Mouse (Mus musculus) megakaryocyte progenitor cell, adult 5-6 weeks (primary cell): ENCODE data around the gene Zfc3h1. TPM values are rescaled to one million over a fixed set of nuclear protein-coding genes. Genes with fewer than 3 reads are reported as not detected.
A peak's percentile ranks its signal among the peaks of the same experiment; 100 is the strongest.

Experiments
- ATAC-seq: replicated peaks from 2 replicates; pipeline ENCODE4 v1.8.0; 2016; ENCODE audit warnings: mild to moderate bottlenecking, moderate TSS enrichment, inconsistent platforms; ENCODE audit not compliant: poor library complexity
- total RNA-seq, 2 experiments: library from RNA; stranded (forward) in 1 of 2; stranded (reverse) in 1 of 2; fragments of 157-497, 149-512 nt in 1 of 2; fragments of 200-1000 nt in 1 of 2; gene quantifications; 2 replicates each; pipeline versions ENCODE4 v1.2.3 to v1.2.4; 2015 to 2017

Zfc3h1 gene
- total RNA-seq, 2 experiments from 2014 or later = 23.2 to 51.9 TPM

DNA sequence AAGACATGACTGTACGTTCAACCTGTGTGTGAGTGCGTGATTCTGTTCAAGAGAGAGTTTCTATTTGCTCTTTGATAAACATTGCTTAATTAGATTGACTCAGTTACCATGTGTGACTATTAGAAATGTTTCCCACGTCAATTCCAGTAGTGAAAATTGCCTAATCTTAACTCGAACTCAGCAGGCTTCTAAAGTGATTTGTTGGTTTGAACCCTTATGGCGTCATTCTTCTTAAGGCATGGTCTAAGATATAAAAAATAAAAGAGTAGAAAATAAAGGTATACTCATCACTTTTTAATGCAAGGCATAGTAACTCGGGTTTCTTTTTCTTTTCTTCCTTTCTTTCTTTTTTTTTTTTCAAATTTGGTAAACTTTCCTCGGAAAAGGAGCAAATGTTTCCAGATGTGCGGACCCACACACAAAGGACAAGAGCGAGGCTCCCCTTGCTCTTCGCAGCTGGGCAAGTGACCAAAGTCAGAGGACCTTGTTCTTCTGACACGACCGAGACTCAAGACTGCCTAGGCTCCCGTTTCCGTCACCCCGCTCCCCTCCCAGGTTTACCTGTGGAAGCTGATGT, 1.0 kb upstream of the Zfc3h1 start:
- ATAC-seq = no peak

DNA sequence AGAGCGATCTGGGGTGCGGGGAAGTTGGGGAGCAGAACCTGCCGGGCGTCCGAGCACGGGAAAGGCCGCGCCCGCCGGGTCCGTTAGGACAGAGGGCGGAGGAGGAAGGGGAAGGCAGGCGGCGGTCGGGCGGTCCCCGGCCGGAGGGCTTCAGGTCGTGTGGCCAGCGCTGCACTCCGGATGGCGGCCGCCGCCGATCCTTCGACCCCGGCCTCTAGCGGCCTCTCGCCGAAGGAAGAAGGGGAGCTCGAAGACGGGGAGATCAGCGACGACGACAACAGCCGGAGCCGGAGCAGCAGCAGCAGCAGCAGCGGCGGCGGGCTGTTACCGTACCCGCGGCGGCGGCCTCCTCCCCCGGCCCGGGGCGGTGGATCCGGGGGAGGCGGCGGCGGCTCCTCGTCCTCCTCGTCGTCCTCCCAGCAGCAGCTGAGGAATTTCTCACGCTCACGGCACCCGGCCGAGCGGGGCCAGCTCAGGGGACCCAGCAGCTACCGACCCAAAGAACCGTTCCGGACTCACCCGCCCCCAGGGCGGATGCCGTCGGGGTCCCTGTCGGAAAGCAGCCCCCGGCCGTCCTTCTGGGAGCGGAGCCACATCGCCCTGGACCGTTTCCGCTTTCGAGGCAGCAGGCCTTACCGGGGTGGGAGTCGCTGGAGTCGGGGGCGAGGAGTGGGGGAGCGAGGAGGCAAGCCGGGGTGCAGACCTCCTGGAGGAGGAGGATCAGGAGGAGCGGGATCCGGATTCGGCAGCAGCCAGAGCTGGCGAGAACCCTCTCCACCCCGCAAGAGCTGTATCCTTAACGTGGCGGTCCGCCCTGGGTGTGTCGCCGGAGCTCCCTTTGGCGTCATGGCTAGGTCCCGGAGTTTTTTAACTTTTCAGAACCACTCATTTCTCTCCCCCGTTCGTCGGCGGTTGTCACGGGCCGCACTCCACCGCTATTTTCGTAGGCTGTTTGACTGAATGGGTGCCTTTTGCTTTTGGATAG, 551 bp downstream of the Zfc3h1 start:
- peak; percentile 32 for ATAC-seq

DNA sequence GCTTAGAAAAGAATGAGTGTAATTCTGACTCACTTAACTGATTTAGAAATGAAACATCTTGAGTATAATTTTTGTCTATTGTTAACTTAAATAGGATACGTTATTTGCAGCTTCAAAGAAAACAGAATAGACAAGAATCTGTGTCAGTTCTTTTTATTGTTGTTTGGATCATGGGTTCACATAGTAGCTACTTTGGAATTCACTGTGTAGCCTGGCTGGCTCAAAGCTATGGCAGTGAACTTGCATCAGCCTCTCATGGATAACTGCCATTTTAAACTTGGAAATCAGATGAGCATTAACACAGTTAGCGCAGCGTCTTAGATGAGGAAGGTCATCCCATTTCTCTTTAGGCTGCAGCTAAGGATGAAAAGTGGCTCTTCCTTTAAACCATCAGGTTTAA, 3.1 kb downstream of the Zfc3h1 start:
- ATAC-seq = no peak

DNA sequence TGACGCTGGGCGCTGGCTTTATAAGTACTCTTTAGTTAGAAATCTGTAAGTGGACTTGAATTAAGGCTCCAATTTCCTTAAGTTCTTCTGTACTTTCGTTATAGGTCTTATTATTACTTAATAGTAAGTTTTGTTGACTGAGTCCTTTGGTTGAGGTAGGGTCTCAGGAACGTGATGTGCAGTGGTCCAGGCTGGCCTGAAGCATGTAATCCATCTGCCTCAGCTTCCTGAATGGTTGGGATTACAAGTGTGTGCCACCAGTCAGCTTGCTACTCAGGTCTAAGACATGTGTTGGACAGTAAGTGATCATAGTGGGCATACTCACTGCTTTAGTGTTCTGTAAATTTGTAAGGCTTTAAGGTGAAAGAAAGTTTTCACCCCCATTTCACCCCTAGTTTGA, 6.3 kb downstream of the Zfc3h1 start:
- no peak for ATAC-seq

DNA sequence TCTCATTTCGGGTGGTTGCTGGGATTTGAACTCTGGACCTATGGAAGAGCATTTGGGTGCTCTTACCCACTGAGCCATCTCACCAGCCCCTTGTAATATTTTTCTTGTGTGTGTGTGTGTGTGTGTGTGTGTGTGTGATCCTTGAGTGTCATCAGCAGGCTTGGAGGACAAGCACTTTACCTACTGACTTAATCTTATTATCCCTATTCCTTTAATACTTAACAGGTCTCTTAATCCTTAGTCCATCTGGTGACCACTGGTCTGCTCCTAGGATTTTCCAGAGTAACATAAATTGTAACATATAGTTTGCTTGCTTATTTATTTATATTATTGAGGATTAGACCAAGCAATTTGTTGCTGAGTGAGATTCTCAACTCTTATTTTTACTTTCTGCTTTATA, 7.1 kb downstream of the Zfc3h1 start:
- no peak for ATAC-seq

DNA sequence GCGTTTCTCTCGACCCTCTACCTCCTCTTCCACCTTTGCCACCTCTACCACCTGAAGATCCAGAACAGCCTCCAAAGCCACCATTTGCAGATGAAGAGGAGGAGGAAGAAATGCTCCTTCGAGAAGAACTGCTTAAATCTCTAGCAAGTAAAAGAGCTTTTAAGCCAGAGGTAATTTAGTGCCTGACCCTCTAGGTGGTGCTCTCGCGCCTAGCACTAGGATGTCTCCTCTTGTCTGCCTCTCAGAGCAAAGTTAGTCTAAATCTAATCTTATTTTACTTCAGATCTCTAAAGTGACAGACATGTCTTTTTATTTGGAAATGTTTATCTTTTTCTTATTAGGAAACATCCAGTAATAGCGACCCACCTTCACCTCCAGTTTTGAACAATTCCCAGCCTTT, 21.6 kb downstream of the Zfc3h1 start:
- ATAC-seq = peak; percentile 97

DNA sequence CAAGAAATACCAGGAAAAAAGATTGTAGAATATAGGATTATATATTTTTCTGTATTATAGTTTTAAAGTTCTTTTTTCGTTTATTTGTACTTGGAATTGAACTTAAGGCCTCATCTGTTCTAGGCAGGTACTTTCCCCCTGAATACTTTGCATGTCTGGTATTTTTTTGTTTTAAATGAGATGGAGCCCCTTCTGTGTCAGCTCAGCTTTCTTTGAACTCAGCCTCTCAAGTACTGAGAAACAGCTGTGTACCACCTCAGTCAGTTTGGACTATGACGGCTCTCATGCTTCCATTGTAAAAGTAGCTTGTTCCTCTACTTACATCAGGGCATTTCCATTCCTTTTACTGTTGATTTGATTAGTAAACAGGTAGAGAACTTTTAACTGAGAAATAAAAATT, 28.7 kb downstream of the Zfc3h1 start:
- ATAC-seq = no peak

DNA sequence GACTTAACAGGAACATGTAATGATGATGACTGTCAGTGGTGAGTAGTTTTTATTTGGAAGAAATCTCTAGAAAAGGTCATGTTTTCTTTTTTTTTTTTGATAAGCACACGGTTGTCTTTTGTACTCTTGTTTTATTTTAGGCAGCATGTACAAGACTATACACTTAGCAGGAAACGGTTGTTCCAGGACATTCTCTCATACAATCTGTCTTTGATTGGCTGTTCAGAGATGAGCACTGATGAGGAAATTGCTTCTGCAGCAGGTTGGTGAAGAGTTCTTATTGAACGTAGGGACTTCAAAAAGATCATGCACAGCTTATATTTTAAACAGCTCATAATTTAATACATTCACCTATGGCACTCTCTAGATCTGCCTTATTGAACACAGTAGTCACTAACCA, 29.3 kb downstream of the Zfc3h1 start:
- no peak for ATAC-seq

DNA sequence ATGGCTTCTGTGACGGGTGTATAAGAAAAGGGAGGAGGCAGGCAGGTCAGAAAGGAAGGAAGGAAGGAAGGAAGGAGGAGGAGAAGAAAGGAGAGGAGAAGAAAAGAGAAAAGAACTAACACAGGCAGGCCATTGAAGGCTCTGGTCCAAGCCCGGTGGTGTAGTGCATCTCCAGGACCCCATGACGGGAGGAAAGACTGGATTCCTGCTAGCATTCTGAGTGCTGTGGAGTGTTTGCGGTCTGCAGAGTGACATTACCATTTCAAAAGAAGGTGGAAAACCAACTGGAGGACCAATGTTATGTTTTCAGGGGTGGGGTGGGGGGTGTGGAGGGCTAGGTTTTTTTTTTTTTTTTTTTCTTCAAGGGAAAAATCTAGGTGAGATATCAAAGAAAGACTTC, 37.2 kb downstream of the Zfc3h1 start:
- no peak for ATAC-seq

DNA sequence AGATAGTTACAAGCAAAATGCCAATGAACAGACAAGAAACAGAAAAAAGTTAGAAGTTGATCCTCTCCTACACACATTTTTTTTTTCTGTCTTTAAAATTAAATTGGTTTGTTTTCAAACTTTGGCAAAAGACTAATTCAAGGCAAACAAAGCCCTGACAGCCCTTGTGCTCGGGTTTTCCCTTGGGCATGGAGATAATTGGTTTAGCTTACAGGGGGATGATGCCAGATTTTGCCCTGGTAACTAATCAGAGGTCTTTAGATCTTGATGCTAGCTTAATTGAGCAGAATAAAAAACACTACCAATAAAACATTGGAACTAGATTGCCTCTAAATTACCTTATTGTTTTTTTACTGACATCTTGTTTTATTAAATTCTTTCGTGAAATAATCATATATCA, 40.6 kb downstream of the Zfc3h1 start:
- no peak for ATAC-seq

DNA sequence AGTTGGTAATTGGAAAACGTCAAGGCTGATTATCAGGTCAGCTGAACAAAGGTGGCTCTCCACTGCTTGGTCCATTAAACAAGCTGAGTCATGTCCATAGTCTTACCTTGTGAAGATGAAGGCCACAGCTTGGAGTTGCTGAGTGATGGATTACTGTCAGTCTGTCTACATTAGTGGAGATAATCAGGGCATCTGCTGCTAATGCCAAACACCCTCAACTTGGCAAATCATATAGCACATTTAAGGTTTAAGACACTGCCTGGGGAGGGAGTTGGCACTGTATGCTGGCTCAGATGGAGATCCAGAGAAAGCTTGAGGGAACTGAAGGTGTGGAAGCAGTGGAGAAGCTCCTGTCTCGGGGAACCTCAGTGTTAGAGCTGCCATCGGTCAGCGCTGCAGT, 52.5 kb downstream of the Zfc3h1 start:
- ATAC-seq = no peak

DNA sequence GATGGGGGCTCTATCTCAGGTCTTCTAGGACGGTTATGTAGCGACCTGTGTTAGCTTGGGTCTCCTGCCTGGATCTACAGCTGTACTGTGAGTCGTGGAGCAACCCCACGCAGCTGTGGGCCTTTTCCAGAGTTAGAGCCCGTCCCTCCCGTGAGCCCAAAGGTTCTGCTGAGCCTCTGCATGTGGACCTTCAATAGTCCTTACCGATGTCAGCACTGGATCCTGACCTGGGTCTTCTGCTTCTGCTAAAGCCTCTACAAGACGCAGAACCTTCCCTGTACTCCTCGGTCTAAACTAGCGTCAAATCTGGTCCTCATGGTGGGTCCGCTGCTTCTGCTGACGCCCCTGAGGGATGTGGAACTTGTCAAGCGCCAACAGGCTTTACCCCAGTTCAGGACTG, 63.9 kb downstream of the Zfc3h1 start:
- ATAC-seq = no peak

DNA sequence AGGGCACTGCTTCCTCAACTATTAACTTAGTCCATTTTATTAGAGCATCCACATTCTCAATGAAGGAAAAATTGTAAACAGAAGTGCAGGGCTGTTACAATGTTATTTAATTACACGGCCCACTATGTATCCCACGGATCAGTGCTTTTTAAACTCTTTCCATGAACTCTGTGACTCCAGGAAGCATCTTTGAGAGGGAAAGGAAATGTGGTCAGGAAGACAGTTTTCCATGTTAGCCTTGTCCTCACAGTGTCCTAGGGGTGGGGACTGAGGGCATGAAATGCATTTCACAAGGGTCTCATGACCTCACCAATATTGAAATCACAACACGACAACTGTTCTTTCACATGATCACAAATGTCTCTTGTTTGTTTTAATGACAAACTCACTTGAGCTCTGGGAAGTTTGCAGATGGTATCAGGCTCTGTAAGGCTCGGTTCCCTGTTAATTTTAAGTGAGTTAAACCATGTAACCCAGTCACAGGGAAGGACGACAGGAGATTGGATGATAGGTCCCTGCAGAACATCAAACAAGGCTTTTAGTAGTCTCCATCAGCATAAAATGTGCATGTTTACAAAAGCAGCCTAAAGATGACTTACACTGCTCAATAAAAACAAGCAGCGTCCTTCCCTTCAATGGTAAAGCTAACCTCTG, 72.7 kb downstream of the Zfc3h1 start:
- ATAC-seq = no peak

DNA sequence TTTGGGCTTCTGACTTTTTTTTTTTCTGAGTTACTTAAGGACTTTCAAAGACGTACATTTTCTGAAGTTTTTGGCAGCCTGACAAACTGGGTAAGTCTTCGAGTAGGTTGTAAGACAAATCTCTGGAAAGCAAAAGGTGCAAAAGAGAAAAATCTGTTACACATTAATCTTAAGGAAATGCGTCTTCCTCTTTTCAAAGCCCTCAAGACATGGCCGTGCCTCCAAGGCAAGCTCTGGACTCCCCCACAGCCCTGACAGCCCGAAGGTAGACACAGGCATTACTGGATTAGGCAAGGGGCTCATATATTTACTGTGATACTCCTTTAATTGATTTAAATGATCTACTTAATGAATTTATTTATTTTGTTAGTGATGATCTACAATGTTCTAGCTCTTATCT, 77.9 kb downstream of the Zfc3h1 start:
- ATAC-seq = no peak

DNA sequence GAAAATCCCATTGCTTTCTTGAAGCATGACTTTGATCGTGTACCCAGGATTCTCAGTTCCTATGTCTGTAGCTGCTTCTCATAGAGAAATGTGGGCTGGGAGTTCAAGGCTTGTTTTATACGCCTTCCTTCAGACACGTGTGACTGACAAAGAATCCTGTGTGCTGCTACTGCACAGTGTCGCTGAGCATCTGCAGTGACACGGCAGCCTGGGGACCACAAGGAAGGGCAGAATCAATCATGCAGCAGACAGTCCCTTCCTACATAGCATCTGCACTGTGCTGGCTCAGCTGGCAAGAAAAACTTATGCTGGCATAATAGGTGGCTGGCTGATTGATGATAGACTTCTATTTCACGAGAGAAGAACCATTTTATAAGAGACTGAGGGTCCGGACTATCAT, 80.3 kb downstream of the Zfc3h1 start:
- no peak for ATAC-seq

DNA sequence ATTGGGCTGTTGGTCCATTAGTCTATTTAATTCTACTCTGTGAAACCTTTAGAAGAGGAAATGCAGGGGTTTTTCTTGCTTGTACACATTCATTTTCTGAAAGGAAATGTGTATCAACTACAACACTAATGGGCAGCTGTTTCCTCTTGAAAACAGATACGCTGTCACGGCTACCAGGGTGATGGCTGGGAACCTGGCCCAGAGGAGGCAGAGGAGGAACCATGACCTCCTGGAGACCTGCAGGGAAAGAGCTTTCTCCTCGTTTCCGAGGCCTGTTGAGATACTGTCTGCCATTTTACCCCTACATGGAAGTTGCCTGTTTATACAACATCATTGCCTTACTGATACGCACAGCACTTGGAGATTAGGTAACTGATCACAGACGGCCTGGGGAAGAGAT, 81.0 kb downstream of the Zfc3h1 start:
- no peak for ATAC-seq

DNA sequence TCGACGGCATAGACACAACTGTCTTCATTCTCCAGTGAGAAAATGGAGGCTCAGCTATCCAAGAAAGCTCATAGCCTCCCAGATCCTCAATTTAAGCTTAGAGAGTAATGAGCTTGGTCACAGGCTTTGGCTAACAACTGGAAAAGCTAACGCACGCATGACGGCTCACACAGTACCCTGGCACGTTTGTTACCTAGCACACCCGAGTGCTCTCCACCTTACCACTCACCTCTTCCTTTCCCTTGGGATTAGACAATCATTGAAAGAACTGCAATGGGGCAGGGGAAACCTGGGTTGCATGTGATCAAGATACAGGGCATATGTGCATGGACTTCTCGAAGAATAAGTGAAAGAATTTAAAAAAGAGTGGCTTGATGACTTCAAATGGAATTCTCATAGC, 83.2 kb downstream of the Zfc3h1 start:
- no peak for ATAC-seq

DNA sequence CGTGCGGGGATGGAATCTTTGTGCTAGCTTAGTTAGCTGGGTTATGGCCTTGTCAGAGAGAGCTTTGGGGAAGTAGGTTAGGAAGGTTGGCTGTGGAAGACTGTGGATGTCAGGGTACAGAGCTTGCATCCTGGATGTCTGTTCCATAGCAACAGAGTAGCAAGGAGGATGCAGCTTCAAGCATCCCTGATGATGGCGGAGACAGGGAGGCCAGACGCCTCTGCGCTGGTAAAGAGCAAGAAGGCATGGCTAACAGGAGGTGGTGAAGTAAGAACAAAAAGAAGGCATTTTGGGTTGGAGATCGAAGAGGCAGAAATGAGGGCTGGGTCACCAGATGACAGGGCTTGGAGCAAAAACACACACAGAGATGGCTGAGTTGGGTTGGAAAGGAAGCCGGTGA, 83.9 kb downstream of the Zfc3h1 start:
- no peak for ATAC-seq

DNA sequence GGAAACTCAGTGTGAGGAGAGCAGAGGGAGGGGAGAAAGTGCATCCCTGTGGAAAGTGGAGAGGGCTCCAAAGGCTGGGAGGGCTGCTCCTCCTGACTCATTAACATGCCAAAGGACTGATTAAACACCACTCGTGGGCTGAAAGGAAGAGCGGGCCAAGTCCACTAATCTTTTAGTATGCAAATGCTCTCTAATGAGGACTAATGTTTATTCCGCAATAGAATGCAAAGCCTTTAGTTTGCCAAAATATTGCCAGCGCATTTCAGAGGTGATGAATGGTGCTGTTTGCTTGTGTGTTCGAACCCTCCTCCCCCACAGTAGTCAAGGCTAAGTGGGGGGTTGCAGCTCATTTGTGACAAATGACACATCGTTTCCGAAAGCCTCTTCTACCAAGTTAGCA, 84.3 kb downstream of the Zfc3h1 start:
- ATAC-seq = no peak

DNA sequence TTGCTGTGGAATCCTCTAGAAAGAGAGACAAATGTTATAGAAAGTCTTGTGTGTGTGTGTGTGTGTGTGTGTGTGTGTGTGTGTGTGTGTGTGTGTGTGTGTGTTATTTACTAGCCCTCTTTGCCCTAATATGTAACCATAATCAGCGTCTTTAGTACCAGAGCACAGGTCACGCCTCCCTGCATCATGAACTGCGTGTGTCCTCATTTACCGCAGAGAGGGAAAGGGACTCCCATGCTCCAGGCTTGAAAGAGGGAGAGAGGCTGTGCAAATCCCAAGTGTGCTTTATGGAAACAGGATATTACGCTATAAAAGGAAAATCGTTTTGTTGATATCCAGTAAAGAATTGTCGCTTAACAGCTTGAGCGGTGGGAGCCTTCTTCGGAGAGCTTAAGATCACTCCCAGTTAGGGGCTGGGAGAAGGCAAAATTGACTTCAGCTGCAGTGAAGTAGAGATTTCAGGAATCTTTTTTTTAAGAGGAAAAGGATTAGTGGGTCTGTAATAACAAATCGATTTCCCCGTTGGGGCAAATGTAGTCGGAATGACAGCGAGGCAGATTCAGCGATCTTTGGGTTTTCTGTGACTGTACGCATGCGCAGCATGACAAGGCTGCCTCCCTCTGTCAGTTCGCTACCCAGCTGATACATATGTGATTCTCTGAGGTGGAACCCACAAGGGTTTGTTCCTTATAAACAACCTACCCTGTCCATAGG, 86.0 kb downstream of the Zfc3h1 start:
- ATAC-seq = 0 out of 2 replicates have a peak, but pooled peaks have one; percentile 29

DNA sequence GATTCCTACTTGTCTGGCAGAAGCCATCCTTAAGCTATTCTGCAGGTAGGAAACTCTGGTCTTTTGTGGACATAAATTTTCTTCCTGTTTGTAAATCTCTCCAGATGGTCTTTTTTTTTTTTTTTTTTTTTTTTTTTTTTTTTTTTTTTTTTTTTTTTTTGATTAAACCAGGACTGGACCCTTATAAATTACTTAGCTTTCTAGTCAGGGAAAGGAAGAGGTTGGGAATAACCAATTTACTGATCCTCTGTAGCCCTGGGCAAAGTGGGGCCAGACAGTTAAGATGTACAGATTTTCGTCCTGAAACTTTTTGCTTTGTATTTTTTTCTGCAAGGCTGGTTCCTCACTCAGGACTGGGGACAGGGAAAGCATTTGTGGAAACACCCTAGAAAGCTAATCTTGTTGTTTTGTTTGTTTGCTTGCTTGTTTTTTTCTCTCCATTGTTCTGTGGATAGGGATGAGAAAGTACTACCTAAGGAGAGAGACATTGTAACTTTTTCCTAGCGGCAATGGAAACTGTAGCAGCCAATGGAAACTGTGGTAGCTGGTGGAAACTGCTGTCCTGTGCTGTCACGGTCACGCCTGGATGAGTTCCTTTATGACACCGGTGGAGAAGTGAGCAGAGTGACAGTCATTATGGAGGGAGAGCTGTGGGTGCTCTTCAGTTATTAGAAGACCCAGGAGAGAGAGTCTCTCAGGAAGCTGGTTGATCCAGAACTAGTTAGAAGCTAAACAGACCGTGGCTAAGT, 88.6 kb downstream of the Zfc3h1 start:
- no peak for ATAC-seq
